Mouse (Mus musculus): ENCODE measurements around the gene Nipa1. TPM values are rescaled to one million over a fixed set of nuclear protein-coding genes. Genes with fewer than 3 reads are reported as not detected.
A peak's percentile ranks its signal among the peaks of the same experiment; 100 is the strongest.

Gene Nipa1
- total RNA-seq, 2 experiments from 2014 or later, result 72.0 to 73.9 TPM

- intact Hi-C loops (cut with DNase I), result no loop called here
- DNase-seq (ENCODE audit: low spot score in 2 of 2), result no peak
Measured at GRCm38 (mm10) chr7:56013261-56014001, 6.3 kb downstream of the Nipa1 start.

- intact Hi-C loops (cut with DNase I), result no loop called here
- no peak for DNase-seq (ENCODE audit: low spot score in 2 of 2)
Measured at GRCm38 (mm10) chr7:56011018-56011333, 8.8 kb downstream of the Nipa1 start.

GRCm38 (mm10) chr7:56010318-56011017 lies 9.3 kb downstream of the Nipa1 start:
- DNase-seq (ENCODE audit: low spot score in 2 of 2), result no peak
- intact Hi-C loops (cut with DNase I), result no loop called here

- no peak for DNase-seq (ENCODE audit: low spot score in 2 of 2)
- intact Hi-C loops (cut with DNase I), result no loop called here
Measured at GRCm38 (mm10) chr7:55998997-55999396, 20.8 kb downstream of the Nipa1 start.

- peak; percentile 57 to 84 for DNase-seq (ENCODE audit: low spot score in 2 of 2)
- intact Hi-C loops (cut with DNase I), result no loop called here
Measured at GRCm38 (mm10) chr7:55995013-55995412, 24.7 kb downstream of the Nipa1 start.

- DNase-seq (ENCODE audit: low spot score in 2 of 2), result no peak
- intact Hi-C loops (cut with DNase I), result no loop called here
Measured at GRCm38 (mm10) chr7:55991858-55992257, 27.9 kb downstream of the Nipa1 start.

- no peak for DNase-seq (ENCODE audit: low spot score in 2 of 2)
- intact Hi-C loops (cut with DNase I), result no loop called here
Measured at GRCm38 (mm10) chr7:55991129-55991528, 28.6 kb downstream of the Nipa1 start.

GRCm38 (mm10) chr7:55986526-55987214 lies 33.1 kb downstream of the Nipa1 start:
- peak; percentile 85 to 88 for DNase-seq (ENCODE audit: low spot score in 2 of 2)
- intact Hi-C loops (cut with DNase I), result loop anchor here (1.0 kb wide), 1 partner anchor 56 kb away; no protein-coding TSS in a partner anchor

- intact Hi-C loops (cut with DNase I), result no loop called here
- no peak for DNase-seq (ENCODE audit: low spot score in 2 of 2)
Measured at GRCm38 (mm10) chr7:55984754-55985153, 35.0 kb downstream of the Nipa1 start.

GRCm38 (mm10) chr7:55983107-55983506 lies 36.6 kb downstream of the Nipa1 start:
- intact Hi-C loops (cut with DNase I), result no loop called here

GRCm38 (mm10) chr7:55982010-55982700 lies 37.6 kb downstream of the Nipa1 start:
- intact Hi-C loops (cut with DNase I), result no loop called here

More at GRCm38 (mm10) chr7:55983107-55983506, 36.6 kb downstream of the Nipa1 start:
- DNase-seq (ENCODE audit: low spot score in 2 of 2), result no peak

GRCm38 (mm10) chr7:55981511-55981910 lies 38.2 kb downstream of the Nipa1 start:
- no peak for DNase-seq (ENCODE audit: low spot score in 2 of 2)
- intact Hi-C loops (cut with DNase I), result no loop called here

More at GRCm38 (mm10) chr7:55982010-55982700, 37.6 kb downstream of the Nipa1 start:
- DNase-seq (ENCODE audit: low spot score in 2 of 2), result no peak

GRCm38 (mm10) chr7:55974429-55974828 lies 45.3 kb downstream of the Nipa1 start:
- intact Hi-C loops (cut with DNase I), result no loop called here
- no peak for DNase-seq (ENCODE audit: low spot score in 2 of 2)

GRCm38 (mm10) chr7:55969415-55969814 lies 50.3 kb downstream of the Nipa1 start:
- intact Hi-C loops (cut with DNase I), result no loop called here
- DNase-seq (ENCODE audit: low spot score in 2 of 2), result no peak

- intact Hi-C loops (cut with DNase I), result no loop called here
- DNase-seq (ENCODE audit: low spot score in 2 of 2), result peak in 1 of 2 experiments; percentile 17
Measured at GRCm38 (mm10) chr7:55968258-55968901, 51.4 kb downstream of the Nipa1 start.

- DNase-seq (ENCODE audit: low spot score in 2 of 2), result no peak
- intact Hi-C loops (cut with DNase I), result no loop called here
Measured at GRCm38 (mm10) chr7:55966866-55967460, 52.8 kb downstream of the Nipa1 start.

- peak; percentile 93 to 95 for DNase-seq (ENCODE audit: low spot score in 2 of 2)
- intact Hi-C loops (cut with DNase I), result no loop called here
Measured at GRCm38 (mm10) chr7:55962004-55962908, 57.5 kb downstream of the Nipa1 start, which contains the start of gene Nipa2. Gene Nipa2 (minus strand): TSS chr7:55962476.

- DNase-seq (ENCODE audit: low spot score in 2 of 2), result no peak
- intact Hi-C loops (cut with DNase I), result no loop called here
Measured at GRCm38 (mm10) chr7:55960506-55960905, 59.2 kb downstream of the Nipa1 start.

Measured in left cerebral cortex, postnatal 14 days (tissue).